Mouse (Mus musculus): Measurements from ENCODE around the gene Stard7.
"Not testable (repeated sequence)": the region's sequence is repeated elsewhere in the genome, so short reads cannot be mapped to it uniquely, and the experiment has no call there.

Gene Stard7

DNA sequence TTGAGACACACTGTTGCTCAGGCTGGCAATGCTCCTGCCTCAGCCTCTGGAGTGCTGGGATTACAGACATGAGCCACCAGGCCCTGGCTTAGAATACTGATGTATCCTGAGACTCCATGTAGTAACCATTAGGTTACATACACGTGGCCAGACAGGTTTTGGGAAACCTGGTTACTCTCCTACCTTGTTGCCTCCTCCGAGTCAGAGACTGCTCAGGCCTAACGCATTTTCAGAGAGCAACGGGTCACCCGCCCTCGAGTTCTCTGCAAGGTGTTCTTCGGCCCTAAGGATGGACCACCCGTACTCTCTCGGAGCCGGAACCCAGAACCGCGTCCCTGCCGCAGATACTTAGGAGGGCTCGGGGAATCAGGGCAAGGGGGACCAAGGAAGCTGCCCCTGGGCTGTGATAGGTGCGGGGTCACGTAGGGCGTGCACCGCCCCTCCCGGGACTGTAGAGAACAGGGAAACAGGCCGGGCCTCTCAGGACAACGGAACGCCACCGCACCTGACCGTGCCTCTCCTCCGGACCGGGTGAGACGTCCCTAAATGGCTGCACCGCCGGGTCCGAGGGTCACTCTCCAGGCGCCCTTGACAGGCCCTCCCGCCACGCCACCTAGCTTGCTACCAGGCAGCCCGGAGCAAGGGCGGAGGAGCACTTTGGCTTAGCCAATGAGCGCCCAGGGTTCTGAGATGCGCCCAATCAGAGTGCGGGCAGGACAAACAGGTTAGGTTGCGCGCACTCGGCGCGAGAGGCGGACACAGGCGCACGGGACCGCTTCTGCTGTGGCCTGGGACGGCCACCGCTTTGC, at the start of gene Stard7:
TSS of gene Stard7 (plus strand) at position 728 of the 809 bp plus-strand sequence.
- peak; percentile 97 for DNase-seq

DNA sequence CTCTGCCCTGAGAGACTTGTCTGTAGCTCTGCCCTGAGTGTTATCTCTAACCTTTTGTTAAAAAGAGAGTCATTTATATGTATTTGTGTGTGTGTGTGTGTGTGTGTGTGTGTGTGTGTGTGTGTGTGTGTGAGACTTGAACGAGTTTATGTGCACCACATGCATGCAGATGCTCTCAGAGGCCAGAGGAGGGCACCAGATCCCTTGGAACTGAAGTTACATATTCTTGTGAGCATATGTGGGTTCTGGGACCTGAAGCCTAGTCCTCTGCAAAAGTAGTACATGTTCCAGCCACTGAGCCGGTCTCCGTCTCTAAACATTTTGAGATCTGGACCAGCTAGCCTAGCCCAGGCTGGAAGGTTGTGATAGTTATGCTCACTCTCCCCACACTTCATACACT, 44.8 kb upstream of the Stard7 start:
- DNase-seq, result no peak

DNA sequence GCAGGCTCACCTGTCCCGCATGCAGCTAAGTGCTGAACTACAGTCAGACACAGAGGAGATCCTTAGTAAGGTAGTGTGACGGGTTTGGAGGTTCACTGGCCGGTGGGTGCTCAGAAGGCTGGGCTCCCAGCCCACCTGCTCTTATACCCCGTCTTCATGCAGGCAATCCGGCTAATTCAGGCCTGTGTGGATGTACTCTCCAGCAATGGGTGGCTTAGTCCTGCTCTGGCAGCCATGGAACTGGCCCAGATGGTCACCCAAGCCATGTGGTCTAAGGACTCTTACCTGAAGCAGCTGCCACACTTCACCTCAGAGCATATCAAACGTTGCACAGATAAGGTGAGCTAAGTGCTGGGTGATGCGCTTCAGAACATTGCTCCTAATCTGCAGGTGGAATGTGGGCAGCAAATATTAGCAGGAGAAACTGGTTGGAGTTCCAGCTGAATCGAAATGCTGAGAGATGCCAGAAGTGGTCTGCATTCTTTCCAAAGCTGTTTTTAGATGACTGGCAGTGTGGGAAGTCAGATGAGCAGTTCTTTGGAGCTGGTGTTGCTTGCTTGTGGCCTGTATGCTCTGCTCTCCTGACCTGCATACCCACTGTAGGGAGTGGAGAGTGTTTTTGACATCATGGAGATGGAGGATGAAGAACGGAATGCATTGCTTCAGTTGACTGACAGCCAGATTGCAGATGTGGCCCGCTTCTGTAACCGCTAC, 32.0 kb upstream of the Stard7 start:
- no peak for DNase-seq

DNA sequence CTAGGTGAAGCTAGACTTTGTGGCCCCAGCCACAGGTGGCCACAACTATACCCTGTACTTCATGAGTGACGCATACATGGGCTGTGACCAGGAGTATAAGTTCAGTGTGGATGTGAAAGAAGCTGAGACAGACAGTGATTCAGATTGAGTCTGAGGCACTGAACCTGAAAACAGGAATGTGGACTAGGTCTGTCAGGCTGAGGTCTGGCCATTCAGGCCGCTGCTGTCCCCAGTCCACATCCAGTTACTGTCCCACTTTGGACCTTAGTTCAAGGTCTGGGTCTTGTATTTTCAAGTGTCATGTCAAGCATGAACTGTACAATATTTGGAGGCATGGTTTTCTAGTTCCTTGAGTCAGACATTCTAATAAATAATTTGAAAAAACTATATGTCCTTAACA, 30.0 kb upstream of the Stard7 start:
- DNase-seq, result no peak

DNA sequence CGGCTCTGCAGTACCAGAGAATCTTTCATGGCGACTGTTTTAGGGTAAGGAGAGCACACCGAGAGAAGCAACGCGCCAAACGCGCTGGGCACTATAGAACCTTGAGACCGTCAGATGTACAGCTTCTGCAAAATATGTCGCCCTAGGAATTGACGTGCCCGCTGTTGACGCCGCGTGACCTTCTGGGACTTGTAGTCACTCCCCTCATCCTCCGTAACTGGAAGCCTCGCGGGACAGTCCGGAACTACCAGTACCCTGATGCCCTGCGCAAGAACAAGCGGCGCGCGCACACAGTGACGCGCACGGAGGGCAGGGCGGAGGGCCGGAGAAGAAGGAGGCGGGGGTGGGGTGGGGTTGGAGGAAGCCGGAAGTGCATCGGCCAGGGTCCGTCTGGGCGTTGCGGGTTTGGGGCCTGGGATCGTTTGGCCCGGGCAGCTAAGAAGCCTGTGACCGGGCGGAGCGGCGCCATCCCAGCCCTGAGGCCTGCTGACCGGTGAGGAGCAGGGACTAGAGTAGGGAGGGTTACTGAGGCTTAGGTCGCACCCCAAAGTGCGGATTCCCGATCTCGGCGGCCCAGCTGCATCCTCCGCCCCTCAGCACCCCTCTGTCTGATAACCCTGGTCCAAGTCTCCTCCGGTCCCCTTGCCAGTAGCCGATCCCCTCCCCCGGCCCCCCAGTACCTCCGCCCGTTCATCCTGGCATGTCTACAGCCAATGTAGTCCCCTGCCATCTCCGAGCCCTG, 22.3 kb upstream of the Stard7 start, which contains the start of the genes Ciao1 and Tmem127:
TSS of gene Ciao1 (minus strand) at position 225 of the 742 bp plus-strand sequence.
TSS of gene Tmem127 (plus strand) at position 317 of the 742 bp plus-strand sequence.
- DNase-seq, result peak; percentile 99

DNA sequence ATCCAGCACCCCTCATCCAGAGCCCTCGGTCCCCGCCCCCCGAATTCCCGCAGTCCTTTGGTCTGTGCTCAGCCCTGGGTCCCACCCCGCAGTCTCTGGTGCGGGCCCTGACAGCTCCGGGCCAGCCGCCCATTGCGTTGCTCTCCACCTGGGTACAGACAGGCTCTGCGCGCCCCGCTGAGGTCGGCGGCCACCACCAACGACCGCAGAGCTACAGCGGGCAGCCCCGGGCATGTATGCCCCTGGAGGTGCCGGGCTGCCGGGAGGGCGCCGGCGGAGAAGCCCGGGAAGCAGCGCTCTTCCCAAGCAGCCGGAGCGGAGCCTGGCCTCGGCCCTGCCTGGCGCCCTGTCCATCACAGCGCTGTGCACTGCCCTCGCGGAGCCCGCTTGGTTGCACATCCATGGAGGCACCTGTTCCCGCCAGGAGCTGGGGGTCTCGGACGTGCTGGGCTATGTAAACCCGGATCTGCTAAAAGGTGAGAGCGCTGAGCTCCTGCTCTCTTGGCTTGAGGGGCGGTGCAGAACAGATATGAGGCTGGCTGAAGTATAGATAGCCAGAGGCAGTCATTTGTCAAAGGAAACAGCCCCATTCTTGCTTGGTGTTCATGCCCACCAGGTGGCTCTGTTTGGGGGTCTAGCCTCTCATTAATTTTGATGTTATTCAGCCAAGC, 21.5 kb upstream of the Stard7 start:
- peak; percentile 38 for DNase-seq

DNA sequence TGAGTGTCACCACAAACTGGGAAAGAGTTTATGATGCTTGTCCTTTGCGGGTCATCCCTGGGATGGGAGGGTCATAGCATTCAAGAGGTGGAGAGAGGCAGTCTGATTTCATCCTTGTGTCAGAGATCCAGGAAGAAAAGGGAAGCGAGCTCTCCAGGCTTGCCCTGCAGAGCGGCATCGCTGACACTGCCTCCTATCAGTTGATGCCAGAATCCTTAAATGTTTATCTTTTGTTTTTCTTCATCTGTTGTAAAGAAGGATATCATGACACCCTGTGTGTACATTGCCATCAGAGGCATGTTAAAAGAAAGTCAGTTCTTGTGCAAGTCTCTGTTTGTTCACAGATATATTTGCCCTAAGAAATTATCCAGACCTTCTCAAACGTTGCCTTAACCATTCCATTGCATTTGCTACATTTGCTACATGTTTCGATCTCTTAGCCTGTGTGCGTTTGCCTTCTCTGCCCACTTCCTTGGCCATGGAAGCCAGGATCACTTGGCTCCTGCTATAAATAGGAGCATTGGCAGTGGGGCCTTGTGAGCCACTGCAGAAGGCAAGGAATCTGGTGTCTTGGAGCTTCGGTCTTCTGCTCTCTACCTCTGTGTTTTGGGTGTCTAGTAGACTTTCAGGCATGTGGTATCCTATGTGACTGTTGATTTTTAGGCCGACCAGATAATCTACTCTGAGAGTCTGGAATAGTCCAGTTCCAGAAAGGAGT, 19.6 kb upstream of the Stard7 start:
- no peak for DNase-seq

DNA sequence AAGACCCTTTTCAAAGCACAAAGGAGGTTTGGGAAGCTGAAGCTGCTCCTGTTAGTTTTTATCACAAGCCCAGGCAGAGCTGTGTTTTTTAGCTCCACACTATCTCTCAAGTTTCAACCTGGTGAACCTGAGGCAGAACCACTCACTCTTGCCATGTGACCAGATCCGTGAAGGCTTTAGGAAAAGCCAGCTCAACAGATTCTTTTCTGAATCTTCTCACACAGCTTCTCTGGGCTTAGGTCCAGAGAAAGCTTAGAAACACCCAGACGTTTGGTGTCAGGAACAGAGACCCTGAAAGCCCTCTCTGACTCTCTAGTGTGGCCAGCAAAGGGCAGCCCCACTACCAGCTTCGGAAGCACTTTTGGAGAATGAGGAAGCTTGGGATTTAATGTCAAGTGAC, 18.6 kb upstream of the Stard7 start:
- no peak for DNase-seq

DNA sequence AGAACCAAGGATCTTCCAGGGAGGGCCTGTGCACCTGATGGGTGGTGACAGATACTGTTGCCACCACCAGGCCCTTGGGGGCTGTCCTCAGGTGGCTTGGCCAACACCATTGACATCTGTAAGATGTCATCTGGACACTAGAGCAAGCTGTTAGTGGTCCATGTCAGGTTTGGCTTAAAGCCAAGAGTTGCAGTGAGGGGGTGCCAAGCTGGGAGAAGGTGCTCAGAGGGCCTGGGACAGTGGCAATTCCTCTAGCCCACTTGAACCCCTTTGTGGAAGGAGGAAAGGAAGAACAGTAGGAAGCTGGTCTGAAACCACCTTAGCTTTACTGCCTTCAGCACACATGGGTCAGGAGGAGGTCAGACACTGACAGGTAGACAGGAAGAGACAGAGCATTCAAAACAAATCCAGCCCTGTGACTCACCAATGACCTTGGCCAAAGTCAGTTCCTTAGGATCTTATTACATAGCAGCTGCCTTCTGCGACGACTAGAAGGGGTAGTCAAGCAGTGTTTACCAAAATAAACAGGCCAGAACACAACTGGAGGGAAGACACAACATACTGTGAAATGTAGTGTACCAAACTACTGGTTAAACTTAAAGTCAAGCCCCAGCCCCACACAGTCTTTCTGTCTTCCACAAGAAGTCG, 18.0 kb upstream of the Stard7 start:
- DNase-seq, result no peak

DNA sequence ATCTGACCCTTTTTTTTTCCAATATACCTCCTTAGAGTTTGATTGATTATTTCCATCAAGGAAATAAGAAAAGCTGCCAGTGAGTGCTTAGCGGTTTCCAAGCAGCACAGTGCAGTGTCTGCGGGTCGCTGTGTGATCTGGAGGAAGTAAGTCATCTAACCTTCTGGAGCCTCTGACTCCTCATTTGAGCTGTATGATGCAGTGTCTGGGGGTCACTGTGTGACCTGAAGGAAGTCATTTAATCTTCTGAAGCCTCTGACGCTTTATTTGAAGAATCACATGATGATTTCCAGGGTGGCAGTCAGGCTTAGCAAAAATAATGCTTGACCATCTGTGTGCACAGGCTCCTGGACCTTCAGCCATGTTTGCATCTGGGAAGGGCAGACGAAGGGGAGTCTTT, 17.2 kb upstream of the Stard7 start:
- DNase-seq, result no peak

DNA sequence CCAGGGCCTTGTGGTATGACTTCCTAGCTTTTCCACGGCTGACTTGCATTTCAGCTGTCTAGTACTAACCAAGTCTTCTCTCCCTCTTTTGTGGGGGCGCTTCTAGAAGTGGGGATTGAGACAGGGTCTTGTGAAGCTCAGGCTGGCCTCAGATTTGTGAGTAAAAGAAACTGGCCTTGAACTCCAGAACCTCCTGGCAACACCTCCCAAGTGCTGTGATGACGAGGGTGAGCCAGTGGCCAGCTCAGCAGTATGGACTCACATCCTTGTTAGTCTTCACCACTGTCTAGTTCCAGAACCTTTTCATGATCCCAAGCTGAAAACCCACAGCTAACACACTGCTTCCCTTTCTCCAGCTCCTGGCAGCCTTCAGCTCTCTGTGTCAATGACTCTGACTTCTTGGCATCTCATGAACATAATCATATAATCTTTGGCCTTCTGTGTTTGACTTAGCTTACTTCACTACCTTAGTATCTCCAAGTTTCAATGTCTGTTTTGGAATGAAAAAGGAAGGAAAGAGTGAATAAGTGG, 15.3 kb upstream of the Stard7 start:
- no peak for DNase-seq

DNA sequence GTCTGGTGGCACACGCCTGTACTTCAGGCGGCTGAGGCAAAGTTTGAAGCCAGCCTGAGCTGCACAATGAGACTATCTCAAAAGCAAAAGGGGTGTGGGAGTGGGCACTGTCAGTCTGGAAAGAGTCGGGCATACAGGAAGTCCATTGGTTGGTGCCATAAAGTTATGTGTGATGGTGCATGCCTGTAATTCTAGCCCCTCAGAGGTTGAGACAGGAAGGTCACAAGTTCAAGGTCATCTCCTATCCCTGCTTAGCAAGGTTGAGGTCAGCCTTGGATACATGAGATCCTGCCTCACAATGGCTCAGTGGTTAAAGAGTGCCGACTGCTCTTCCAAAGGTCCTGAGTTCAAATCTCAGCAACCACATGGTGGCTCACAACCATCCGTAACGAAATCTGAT, 14.7 kb upstream of the Stard7 start:
- no peak for DNase-seq

DNA sequence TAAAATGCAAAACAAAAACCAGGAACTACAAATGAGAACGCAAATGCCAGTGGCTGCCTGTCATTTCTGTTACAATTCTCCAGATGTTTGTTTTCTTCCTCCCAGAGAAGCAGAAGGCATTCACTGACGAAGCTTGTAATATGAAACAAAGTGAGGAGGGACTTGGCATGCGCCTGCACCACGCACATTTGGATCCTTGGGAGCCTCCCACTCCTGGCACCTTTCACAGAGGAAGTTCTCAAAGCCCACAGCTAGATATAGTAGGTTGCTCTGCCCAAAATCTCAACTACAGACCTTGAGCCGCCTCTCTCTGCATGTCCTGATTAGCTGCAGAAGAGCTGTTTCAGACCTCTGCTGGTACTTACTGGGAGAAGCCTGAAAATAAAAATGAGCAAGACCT, 10.7 kb upstream of the Stard7 start:
- peak; percentile 47 for DNase-seq

DNA sequence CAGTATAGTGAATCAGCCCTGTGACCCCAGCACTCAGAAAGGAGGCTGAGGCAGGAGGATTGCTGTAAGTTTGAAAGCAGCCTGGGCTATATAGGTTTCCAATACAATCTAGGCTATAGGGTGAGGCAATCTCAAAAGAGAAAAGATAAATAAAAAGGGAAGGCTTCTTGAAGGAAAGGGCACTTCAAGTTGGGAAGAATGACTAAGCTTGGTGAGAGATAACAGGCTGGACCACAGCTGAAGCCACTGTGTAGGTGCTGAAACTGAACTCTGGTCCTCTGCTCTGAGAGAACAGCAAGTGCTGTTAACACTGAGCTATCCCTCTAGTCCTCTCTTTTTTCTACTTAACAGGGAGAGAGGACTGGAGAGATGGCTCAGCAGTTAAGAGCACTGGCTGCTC, 7.5 kb upstream of the Stard7 start:
- no peak for DNase-seq

DNA sequence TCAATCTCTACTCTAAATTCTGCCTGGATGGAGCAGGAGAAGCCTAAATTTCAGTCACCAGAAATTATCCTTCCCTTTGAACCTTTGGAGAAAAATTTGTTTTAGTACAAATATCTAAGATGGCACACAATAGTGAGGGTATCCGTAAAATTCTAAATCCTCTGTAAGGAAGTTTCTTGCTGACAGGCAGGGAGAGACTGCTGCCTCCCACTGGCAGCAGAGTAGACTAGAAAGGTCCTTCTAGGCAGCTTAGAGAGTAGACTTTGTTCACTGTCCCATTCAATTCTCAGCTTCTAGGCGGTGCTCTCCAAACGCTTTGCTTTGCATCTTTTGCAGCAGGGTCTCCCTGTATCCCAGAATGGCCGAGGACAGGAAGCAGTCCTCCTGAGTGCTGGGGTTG, 2.2 kb upstream of the Stard7 start:
- no peak for DNase-seq

DNA sequence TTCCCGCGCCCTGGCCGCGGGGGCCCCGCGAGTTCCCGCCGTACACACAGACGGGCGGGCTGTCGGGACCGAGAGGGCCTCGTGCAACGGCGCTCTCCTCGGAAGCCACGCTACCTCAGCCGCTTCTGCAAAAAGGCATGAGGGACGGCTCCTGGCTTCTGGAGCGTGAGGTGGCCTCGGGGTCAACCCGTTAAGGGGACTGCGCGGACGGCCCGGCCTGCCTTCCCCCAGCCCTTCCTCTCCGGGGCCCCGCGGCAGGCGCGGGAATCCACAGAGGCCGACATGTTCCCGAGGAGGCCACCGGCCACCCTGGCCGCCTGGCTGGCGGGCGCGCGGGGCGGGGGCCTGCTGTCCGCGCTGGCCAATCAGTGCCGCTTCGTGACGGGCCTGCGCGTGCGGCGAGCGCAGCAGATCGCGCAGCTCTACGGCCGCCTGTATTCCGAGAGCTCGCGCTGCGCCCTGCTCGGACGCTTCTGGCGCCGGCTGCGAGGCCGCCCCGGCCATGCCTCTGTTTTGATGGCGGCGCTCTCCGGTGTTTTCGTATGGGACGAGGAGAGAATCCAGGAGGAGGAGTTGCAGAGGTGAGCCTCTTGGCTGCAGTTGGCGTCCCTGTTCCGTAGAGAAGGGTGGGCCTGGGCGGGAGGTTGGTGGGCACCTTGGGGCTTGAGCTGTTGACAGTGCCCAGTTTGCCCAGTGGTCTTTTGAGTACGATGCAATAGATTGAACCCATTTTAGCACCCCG, 453 bp downstream of the Stard7 start:
- DNase-seq, result peak; percentile 85

DNA sequence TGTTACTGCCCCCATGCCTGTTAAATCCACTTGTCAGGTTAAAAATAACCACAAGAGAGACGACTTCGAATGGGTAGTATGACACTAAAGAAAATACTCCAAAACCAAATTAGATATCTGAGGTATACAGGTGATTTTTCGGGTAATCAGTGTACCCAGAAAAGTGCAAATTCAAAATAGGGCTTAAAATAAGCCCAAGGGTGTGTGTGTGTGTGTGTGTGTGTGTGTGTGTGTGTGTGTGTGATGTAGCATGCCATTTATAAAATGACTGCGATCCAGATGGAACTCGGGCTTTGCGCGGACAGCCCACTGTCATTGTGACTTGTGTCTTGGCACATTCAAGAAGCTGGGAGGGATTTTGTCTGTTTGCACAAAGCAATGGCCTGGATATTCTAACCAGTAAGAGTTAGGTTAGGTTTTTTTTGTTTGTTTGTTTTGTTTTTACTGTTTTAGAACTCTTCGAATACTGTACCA, 1.1 kb downstream of the Stard7 start:
- DNase-seq, result no peak

DNA sequence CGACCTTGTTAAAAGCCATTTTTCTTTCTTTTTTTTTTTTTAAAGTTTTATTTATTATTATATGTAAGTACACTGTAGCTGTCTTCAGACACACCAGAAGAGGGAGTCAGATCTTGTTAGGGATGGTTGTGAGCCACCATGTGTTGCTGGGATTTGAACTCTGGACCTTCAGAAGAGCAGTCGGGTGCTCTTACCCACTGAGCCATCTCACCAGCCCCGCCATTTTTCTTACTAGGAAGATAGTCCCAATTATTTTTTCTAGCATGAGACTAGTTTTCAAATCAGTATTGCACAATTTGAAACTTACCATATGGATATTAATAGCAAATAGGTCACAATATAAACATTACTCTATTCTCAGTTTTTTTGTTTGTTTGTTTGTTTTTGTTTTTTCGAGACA, 2.0 kb downstream of the Stard7 start:
- DNase-seq, result not testable (repeated sequence)

DNA sequence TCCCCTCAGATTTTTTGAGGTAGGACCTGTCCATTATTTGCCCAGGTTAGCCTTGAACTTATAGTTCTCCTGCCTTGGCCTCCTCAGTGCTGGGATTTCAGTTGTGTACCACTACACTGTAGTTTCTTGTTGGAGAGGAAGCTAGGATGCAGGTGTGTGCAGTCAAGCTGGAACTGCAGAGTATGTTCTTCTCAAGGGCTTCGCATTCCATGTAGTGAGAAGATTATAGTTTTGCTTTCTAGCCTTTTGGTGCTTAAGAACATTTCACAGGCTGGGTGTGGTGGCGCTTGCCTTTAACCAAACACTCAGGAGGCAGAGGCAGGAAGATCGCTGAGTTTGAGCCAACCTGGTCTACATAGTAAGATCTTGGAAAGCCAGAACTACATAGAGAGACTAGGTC, 2.8 kb downstream of the Stard7 start:
- no peak for DNase-seq

DNA sequence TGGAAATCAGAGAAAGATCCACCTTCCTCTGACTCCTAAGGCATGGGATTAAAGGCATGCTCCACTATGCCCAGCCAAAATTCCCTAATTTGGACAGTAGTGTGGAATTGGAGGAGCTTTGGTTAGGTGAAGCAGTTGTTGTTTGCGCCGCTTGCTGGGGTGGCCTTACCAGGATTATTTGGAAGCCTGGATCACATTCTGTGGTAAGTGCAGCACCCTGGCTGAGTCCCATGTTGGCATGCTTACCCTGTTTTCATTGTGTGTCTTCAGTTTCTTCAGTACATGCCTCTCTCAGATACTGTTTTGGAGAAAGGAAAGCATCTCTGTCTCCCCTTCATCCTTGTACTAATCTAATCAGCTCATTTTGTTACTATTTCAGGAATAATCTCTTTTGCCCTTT, 4.6 kb downstream of the Stard7 start:
- no peak for DNase-seq
